Mouse (Mus musculus) MEL (cell line): Measurements from ENCODE around the gene Cdkn3. TPM values are rescaled to one million over a fixed set of nuclear protein-coding genes. Genes with fewer than 3 reads are reported as not detected.

Experiments
- DNase-seq: peaks from one replicate; pipeline ENCODE4 v3.0.0; 2011; ENCODE audit warnings: low read depth, low spot score
- H3K27ac ChIP-seq: 2 replicates; pipeline ENCODE4 v1.5.1; 2012; ENCODE audit warnings: low read depth, mild to moderate bottlenecking, control low read depth, low read length, moderate library complexity; ENCODE audit not compliant: control insufficient read depth
- H3K27me3 ChIP-seq, 2 experiments: fragments of 150-350 bp in 1 of 2; sonication (generic) in 1 of 2; 2 replicates each; pipeline ENCODE4 v1.6.1; 2012; ENCODE audit warnings: low read length in 2 of 2, mild to moderate bottlenecking in 2 of 2, improper control_type of control experiment in 1 of 2, moderate library complexity in 1 of 2; ENCODE audit not compliant: insufficient read depth in 2 of 2, control insufficient read depth in 1 of 2
- H3K36me3 ChIP-seq, 2 experiments: 2 replicates each; pipeline ENCODE4 v1.6.1; 2012 to 2014; ENCODE audit warnings: low read length in 2 of 2, improper control_type of control experiment in 1 of 2, inconsistent platforms in 1 of 2, mild to moderate bottlenecking in 1 of 2; ENCODE audit not compliant: insufficient read depth in 2 of 2, control insufficient read depth in 1 of 2
- H3K4me1 ChIP-seq, 2 experiments: fragments of 150-350 bp in 1 of 2; sonication (generic) in 1 of 2; 2 replicates each; pipeline ENCODE4 v1.6.1; 2012; ENCODE audit warnings: low read length in 2 of 2, improper control_type of control experiment in 1 of 2, mild to moderate bottlenecking in 1 of 2; ENCODE audit not compliant: insufficient read depth in 2 of 2, control insufficient read depth in 1 of 2
- H3K4me3 ChIP-seq, 2 experiments: fragments of 150-350 bp in 1 of 2; sonication (generic) in 1 of 2; 2 replicates each; pipeline ENCODE4 v1.5.1; 2012; ENCODE audit warnings: low read depth in 2 of 2, low read length in 2 of 2, mild to moderate bottlenecking in 2 of 2, moderate library complexity in 2 of 2, control low read depth in 1 of 2, improper control_type of control experiment in 1 of 2; ENCODE audit not compliant: control insufficient read depth in 1 of 2, insufficient read depth in 1 of 2
- H3K79me2 ChIP-seq: 2 replicates; pipeline ENCODE4 v1.6.1; 2012; ENCODE audit warnings: mild to moderate bottlenecking, low read length, moderate library complexity; ENCODE audit not compliant: control insufficient read depth, poor library complexity, insufficient read depth
- H3K9ac ChIP-seq: 2 replicates; pipeline ENCODE4 v1.6.1; 2012; ENCODE audit warnings: low read depth, mild to moderate bottlenecking, control low read depth, low read length, moderate library complexity; ENCODE audit not compliant: control insufficient read depth, poor library complexity, severe bottlenecking
- H3K9me3 ChIP-seq: fragments of 150-350 bp; sonication (generic); replicated peaks from 2 replicates; pipeline ENCODE4 v1.6.1; 2012; ENCODE audit warnings: mild to moderate bottlenecking, low read length, improper control_type of control experiment, moderate library complexity; ENCODE audit not compliant: insufficient read depth
- CHD2 ChIP-seq: IDR thresholded peaks from 2 replicates; pipeline ENCODE4 v1.6.1; 2011; ENCODE audit warnings: low read length, improper control_type of control experiment
- CTCF ChIP-seq, 3 experiments: IDR thresholded peaks in 2 of 3; conservative IDR thresholded peaks in 1 of 3; 2 replicates each; pipeline ENCODE4 v1.5.1; 2011 to 2012; ENCODE audit warnings: low read length in 3 of 3, low read depth in 2 of 3, mild to moderate bottlenecking in 2 of 3, improper control_type of control experiment in 1 of 3, inconsistent platforms in 1 of 3, mixed read lengths in 1 of 3, moderate library complexity in 1 of 3; ENCODE audit not compliant: control insufficient read depth in 1 of 3, insufficient read depth in 1 of 3, poor library complexity in 1 of 3, severe bottlenecking in 1 of 3
- ETS1 ChIP-seq: IDR thresholded peaks from 2 replicates; pipeline ENCODE4 v1.6.1; 2012; ENCODE audit warnings: low read depth, mild to moderate bottlenecking, inconsistent platforms, low read length, improper control_type of control experiment, moderate library complexity
- GABPA ChIP-seq: IDR thresholded peaks from 2 replicates; pipeline ENCODE4 v1.6.1; 2012; ENCODE audit warnings: low read depth, mild to moderate bottlenecking, inconsistent platforms, low read length, improper control_type of control experiment, moderate library complexity
- GATA1 ChIP-seq: IDR thresholded peaks from 2 replicates; pipeline ENCODE4 v1.6.1; 2011; ENCODE audit warnings: low read depth, low read length, improper control_type of control experiment
- MAX ChIP-seq: IDR thresholded peaks from 2 replicates; pipeline ENCODE4 v1.6.1; 2011; ENCODE audit warnings: low read length, improper control_type of control experiment
- MAZ ChIP-seq: IDR thresholded peaks from 2 replicates; pipeline ENCODE4 v1.6.1; 2012; ENCODE audit warnings: low read depth, mild to moderate bottlenecking, inconsistent platforms, low read length, improper control_type of control experiment
- MEF2A ChIP-seq: IDR thresholded peaks from 2 replicates; pipeline ENCODE4 v1.6.1; 2014; ENCODE audit warnings: low read depth, mild to moderate bottlenecking, inconsistent platforms, low read length, improper control_type of control experiment; ENCODE audit not compliant: poor library complexity, insufficient replicate concordance, severe bottlenecking; ENCODE audit errors: extremely low read depth
- MXI1 ChIP-seq: IDR thresholded peaks from 2 replicates; pipeline ENCODE4 v1.6.1; 2011; ENCODE audit warnings: mild to moderate bottlenecking, low read depth, low read length, improper control_type of control experiment
- MYC ChIP-seq: IDR thresholded peaks from 2 replicates; pipeline ENCODE4 v1.6.1; 2011; ENCODE audit warnings: low read depth, mild to moderate bottlenecking, low read length, improper control_type of control experiment, moderate library complexity
- NELFE ChIP-seq: IDR thresholded peaks from 2 replicates; pipeline ENCODE4 v1.6.1; 2011; ENCODE audit warnings: low read depth, low read length, improper control_type of control experiment
- NRF1 ChIP-seq: IDR thresholded peaks from 2 replicates; pipeline ENCODE4 v1.6.1; 2014; ENCODE audit warnings: low read depth, mild to moderate bottlenecking, inconsistent platforms, low read length, improper control_type of control experiment, moderate library complexity; ENCODE audit not compliant: poor library complexity, insufficient read depth, severe bottlenecking
- POLR2A ChIP-seq, 2 experiments: IDR thresholded peaks; 2 replicates each; pipeline ENCODE4 v1.6.1; 2011 to 2012; ENCODE audit warnings: low read length in 2 of 2, mild to moderate bottlenecking in 2 of 2, control low read depth in 1 of 2, improper control_type of control experiment in 1 of 2, low read depth in 1 of 2, moderate library complexity in 1 of 2; ENCODE audit not compliant: control insufficient read depth in 1 of 2, insufficient read depth in 1 of 2, poor library complexity in 1 of 2
- POLR2AphosphoS5 ChIP-seq: IDR thresholded peaks from 2 replicates; pipeline ENCODE4 v1.6.1; 2012; ENCODE audit warnings: low read depth, borderline replicate concordance, mild to moderate bottlenecking, inconsistent platforms, low read length, moderate library complexity, mixed read lengths
- RAD21 ChIP-seq: IDR thresholded peaks from 2 replicates; pipeline ENCODE4 v1.6.1; 2011; ENCODE audit warnings: mild to moderate bottlenecking, low read depth, low read length, improper control_type of control experiment
- SIN3A ChIP-seq: IDR thresholded peaks from 2 replicates; pipeline ENCODE4 v1.6.1; 2012; ENCODE audit warnings: low read length, improper control_type of control experiment, inconsistent platforms
- SMC3 ChIP-seq: IDR thresholded peaks from 2 replicates; pipeline ENCODE4 v1.6.1; 2011; ENCODE audit warnings: low read depth, low read length, improper control_type of control experiment
- TAL1 ChIP-seq: IDR thresholded peaks from 2 replicates; pipeline ENCODE4 v1.6.1; 2012; ENCODE audit warnings: mild to moderate bottlenecking, inconsistent platforms, low read length, moderate library complexity, mixed read lengths
- TBP ChIP-seq: IDR thresholded peaks from 2 replicates; pipeline ENCODE4 v1.8.0; 2011; ENCODE audit warnings: low read depth, low read length, improper control_type of control experiment
- USF1 ChIP-seq: IDR thresholded peaks from 2 replicates; pipeline ENCODE4 v1.6.1; 2014; ENCODE audit warnings: low read depth, mild to moderate bottlenecking, inconsistent platforms, low read length, improper control_type of control experiment, moderate library complexity
- ZKSCAN1 ChIP-seq: IDR thresholded peaks from 2 replicates; pipeline ENCODE4 v1.6.1; 2012; ENCODE audit warnings: low read depth, mild to moderate bottlenecking, inconsistent platforms, low read length, improper control_type of control experiment, moderate library complexity
- ZMIZ1 ChIP-seq: IDR thresholded peaks from 2 replicates; pipeline ENCODE4 v1.6.1; 2012; ENCODE audit warnings: low read depth, mild to moderate bottlenecking, inconsistent platforms, low read length, improper control_type of control experiment, moderate library complexity
- ZNF384 ChIP-seq: IDR thresholded peaks from 2 replicates; pipeline ENCODE4 v1.6.1; 2012; ENCODE audit warnings: low read depth, mild to moderate bottlenecking, inconsistent platforms, low read length, improper control_type of control experiment
- polyA plus RNA-seq, 2 experiments: library from polyadenylated mRNA; stranded (reverse) in 1 of 2; unstranded in 1 of 2; fragments of >175 nt in 1 of 2; fragments of >200 nt in 1 of 2; gene quantifications; 2 replicates each; pipeline versions ENCODE4 v1.2.1 to v1.2.4; 2012; ENCODE audit warnings: low replicate concordance in 2 of 2, low read depth in 1 of 2; ENCODE audit not compliant: insufficient read length in 2 of 2, insufficient read depth in 1 of 2, missing spikeins in 1 of 2
- total RNA-seq: library from RNA; depleted of rRNA; stranded (reverse); fragments of 300-350 nt; gene quantifications from 2 replicates; pipeline ENCODE4 v1.2.3, GENCODE M21; 2012

Gene Cdkn3
- total and polyA plus RNA-seq, 3 experiments, result 15.7 to 19.6 TPM; not detected in 1

GRCm38 (mm10) chr14:46724941-46725340, 35.4 kb upstream of the Cdkn3 start:
- no peak overlapping the region for H3K27ac ChIP-seq
- H3K79me2 ChIP-seq, result no peaks in the 10 kb centered on the region
- no peak for DNase-seq
- H3K27me3 ChIP-seq, result no peaks in the 10 kb centered on the region; a peak in 1 of 4 replicates
- no peak overlapping the region for H3K9ac ChIP-seq
- no peak overlapping the region for H3K4me3 ChIP-seq
- H3K4me1 ChIP-seq, result no peaks in the 10 kb centered on the region
- no peaks in the 10 kb centered on the region for H3K36me3 ChIP-seq
- no peak for TF ChIP-seq ETS1
- TF ChIP-seq MAX, result no peak
- no peak for TF ChIP-seq MAZ
- TF ChIP-seq POLR2A (IDR thresholded peaks at IDR 0.05; ENCODE audit: control insufficient read depth in 1 of 2, insufficient read depth in 1 of 2, low read depth in 1 of 2, low read length in 2 of 2, poor library complexity in 1 of 2), result no peak
- TF ChIP-seq ZKSCAN1, result no peak
- H3K9me3 ChIP-seq, result no peaks in the 10 kb centered on the region

DNA sequence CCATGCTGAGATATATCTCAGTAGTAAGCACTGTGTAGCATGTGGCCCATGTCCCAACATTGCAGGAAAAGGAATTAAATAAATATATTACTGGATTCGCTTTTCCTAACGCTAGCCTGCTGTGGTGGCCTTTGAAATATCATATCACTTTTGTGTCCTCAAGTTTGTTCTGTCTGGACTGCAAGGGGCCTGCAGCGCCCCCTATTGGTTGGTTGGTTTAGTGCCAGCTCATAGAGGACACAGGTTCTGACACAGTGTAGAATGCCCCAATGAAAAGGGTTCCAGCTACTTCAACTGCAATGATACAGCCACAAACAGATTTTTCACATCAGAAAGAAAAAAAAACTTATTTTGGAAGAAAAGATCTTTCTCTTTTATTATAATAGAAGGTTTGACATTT, 34.6 kb upstream of the Cdkn3 start:
- no peaks in the 10 kb centered on the region for H3K36me3 ChIP-seq
- H3K27ac ChIP-seq, result no peak overlapping the region
- no peak overlapping the region for H3K9ac ChIP-seq
- no peak for TF ChIP-seq USF1
- no peak for TF ChIP-seq MXI1
- no peak for TF ChIP-seq TAL1
- peak; percentile 35 for TF ChIP-seq SMC3
- peak; percentile 65 to 82 (median 71) for TF ChIP-seq CTCF (IDR thresholded peaks at IDR 0.05 in 2 of 3, conservative IDR thresholded peaks at IDR 0.05 in 1 of 3; ENCODE audit: control insufficient read depth in 1 of 3, insufficient read depth in 1 of 3, low read depth in 2 of 3, low read length in 3 of 3, poor library complexity in 1 of 3, severe bottlenecking in 1 of 3)
- peak; percentile 37 for TF ChIP-seq RAD21
- no peaks in the 10 kb centered on the region; a peak in 1 of 4 replicates for H3K27me3 ChIP-seq
- no peaks in the 10 kb centered on the region for H3K9me3 ChIP-seq
- peak; percentile 62 for DNase-seq
- no peaks in the 10 kb centered on the region for H3K79me2 ChIP-seq
- no peaks in the 10 kb centered on the region for H3K4me1 ChIP-seq
- H3K4me3 ChIP-seq, result no peak overlapping the region

DNA sequence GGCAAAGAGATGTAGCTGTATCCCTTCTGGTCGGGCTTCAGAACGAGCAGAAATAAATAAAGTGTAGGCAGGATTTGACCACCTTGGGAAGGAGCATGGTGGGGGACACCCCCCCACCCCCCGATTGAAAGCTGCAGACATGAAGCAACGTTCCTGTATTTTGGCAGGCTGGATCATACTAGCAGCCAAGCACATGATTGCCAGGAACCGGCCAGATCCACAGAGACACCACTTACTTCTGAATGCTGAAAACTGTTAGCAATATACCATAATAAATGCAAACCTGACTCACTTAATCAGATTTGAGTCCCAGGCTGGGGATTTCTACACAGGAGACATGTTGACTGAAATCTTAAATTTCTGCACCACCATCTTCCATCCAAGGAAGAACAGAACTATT, 26.1 kb upstream of the Cdkn3 start:
- DNase-seq, result no peak
- no peak for TF ChIP-seq CHD2
- no peak for TF ChIP-seq ZMIZ1
- no peak for TF ChIP-seq MAZ
- no peak for TF ChIP-seq NELFE
- no peak for TF ChIP-seq ETS1
- no peak for TF ChIP-seq POLR2A (IDR thresholded peaks at IDR 0.05; ENCODE audit: control insufficient read depth in 1 of 2, insufficient read depth in 1 of 2, low read depth in 1 of 2, low read length in 2 of 2, poor library complexity in 1 of 2)
- TF ChIP-seq ZNF384, result no peak
- TF ChIP-seq MAX, result no peak
- no peak for TF ChIP-seq GABPA
- no peak for TF ChIP-seq ZKSCAN1
- TF ChIP-seq CTCF (IDR thresholded peaks at IDR 0.05 in 2 of 3, conservative IDR thresholded peaks at IDR 0.05 in 1 of 3; ENCODE audit: control insufficient read depth in 1 of 3, insufficient read depth in 1 of 3, low read depth in 2 of 3, low read length in 3 of 3, poor library complexity in 1 of 3, severe bottlenecking in 1 of 3), result no peak
- no peak for TF ChIP-seq MYC
- TF ChIP-seq TBP, result no peak
- no peak for TF ChIP-seq POLR2AphosphoS5
- no peak for TF ChIP-seq SIN3A
- no peak for TF ChIP-seq NRF1
- no peak for TF ChIP-seq MEF2A
- TF ChIP-seq GATA1, result no peak
- Histone ChIP-seq H3K4me3 (no peak overlapping the region), H3K27ac (no peak overlapping the region), H3K79me2 (no peaks in the 10 kb centered on the region), H3K9ac (no peak overlapping the region), H3K36me3 (no peaks in the 10 kb centered on the region), H3K9me3 (no peaks in the 10 kb centered on the region), H3K27me3 (no peaks in the 10 kb centered on the region), H3K4me1 (no peaks in the 10 kb centered on the region)
